Mouse (Mus musculus) olfactory bulb, adult 2 months (tissue): Measurements from ENCODE around the gene Fndc4. TPM values are rescaled to one million over a fixed set of nuclear protein-coding genes. Genes with fewer than 3 reads are reported as not detected.

ENCODE experiments used
- H3K27ac ChIP-seq: fragments of 200-500 bp; 2 replicates; pipeline ENCODE4 v1.5.1; 2012; ENCODE audit warnings: low read depth, low read length; ENCODE audit not compliant: insufficient read depth
- H3K4me1 ChIP-seq: fragments of 200-500 bp; 2 replicates; pipeline ENCODE4 v1.6.1; 2012; ENCODE audit warnings: low read length; ENCODE audit not compliant: control insufficient read depth, insufficient read depth
- H3K4me3 ChIP-seq: fragments of 200-500 bp; 2 replicates; pipeline ENCODE4 v1.5.1; 2012; ENCODE audit warnings: mild to moderate bottlenecking, low read depth, low read length, moderate library complexity; ENCODE audit not compliant: insufficient read depth
- CTCF ChIP-seq: fragments of 200-500 bp; IDR thresholded peaks from 2 replicates; pipeline ENCODE4 v1.5.1; 2012; ENCODE audit warnings: low read depth, mild to moderate bottlenecking, low read length, moderate library complexity; ENCODE audit not compliant: insufficient read depth
- POLR2A ChIP-seq: fragments of 200-500 bp; IDR thresholded peaks from 2 replicates; pipeline ENCODE4 v1.6.1; 2012; ENCODE audit warnings: mild to moderate bottlenecking, low read depth, low read length, moderate library complexity; ENCODE audit not compliant: insufficient read depth
- WGBS: fragments of 180-500 bp; shearing (Covaris S2); methylation state at CpG from one replicate; pipeline ENCODE4 v1.1.7; 2018; 5-methylcytosine and 5-hydroxymethylcytosine counted together
- polyA plus RNA-seq: library from polyadenylated mRNA; stranded (reverse); fragments of >200 nt; gene quantifications from 2 replicates; pipeline ENCODE4 v1.2.4, GENCODE M21; 2012; ENCODE audit warnings: low replicate concordance; ENCODE audit not compliant: missing spikeins, insufficient read depth, insufficient read length

Fndc4 gene
- polyA plus RNA-seq, 1 experiment, result not detected

- Histone ChIP-seq H3K27ac (no peak within 1 kb of the TSS), H3K4me3 (no peak within 1 kb of the TSS), H3K4me1 (peaks cover 11% of the 10 kb centered on the region)
- 78% methylated on average over 13 of the region's 13 CpGs for WGBS
- TF ChIP-seq POLR2A (no peak), CTCF (no peak)
Observed at GRCm38 (mm10) chr5:31297047-31297757, 1.3 kb upstream of the Fndc4 start, which contains the start of gene Gckr. Gene Gckr (plus strand): TSS chr5:31297443.

- Histone ChIP-seq H3K4me3 (peak overlapping the region; percentile 80), H3K27ac (no peak overlapping the region), H3K4me1 (peaks cover 9% of the 10 kb centered on the region)
- TF ChIP-seq POLR2A (no peak), CTCF (no peak; the same call in 1 of the 2 replicates)
- WGBS, result 5% methylated on average over 29 of the region's 29 CpGs
Observed at GRCm38 (mm10) chr5:31294964-31295605, 795 bp downstream of the Fndc4 start.

- H3K27ac ChIP-seq, result peak overlapping the region; percentile 43
- peaks cover 12% of the 10 kb centered on the region for H3K4me1 ChIP-seq
- WGBS, result 0% methylated on average over 9 of the region's 9 CpGs
- H3K4me3 ChIP-seq, result peak overlapping the region; percentile 60
- TF ChIP-seq POLR2A, result no peak
- TF ChIP-seq CTCF, result no peak
Observed at GRCm38 (mm10) chr5:31291361-31291688, 4.6 kb downstream of the Fndc4 start.

- TF ChIP-seq CTCF (no peak), POLR2A (peak; percentile 54; the same call in 1 of the 2 replicates)
- peak within 1 kb of the TSS; percentile 43 for H3K27ac ChIP-seq
- under 1% methylated on average over 45 of the region's 45 CpGs for WGBS
- H3K4me1 ChIP-seq, result peaks cover 12% of the 10 kb centered on the region
- H3K4me3 ChIP-seq, result peak within 1 kb of the TSS; percentile 60
Observed at GRCm38 (mm10) chr5:31290521-31291360, 5.1 kb downstream of the Fndc4 start, which contains the start of gene Ift172. Gene Ift172 (minus strand): TSS chr5:31291116.

- Histone ChIP-seq H3K4me3 (no peak overlapping the region), H3K27ac (no peak overlapping the region), H3K4me1 (peaks cover 12% of the 10 kb centered on the region)
- TF ChIP-seq POLR2A, result no peak
- no peak for TF ChIP-seq CTCF
- WGBS, result 85% methylated on average over 3 of the region's 3 CpGs
Observed at GRCm38 (mm10) chr5:31289626-31290230, 6.2 kb downstream of the Fndc4 start.

GRCm38 (mm10) chr5:31288655-31289054, 7.2 kb downstream of the Fndc4 start:
- Histone ChIP-seq H3K27ac (no peak overlapping the region), H3K4me1 (peaks cover 9% of the 10 kb centered on the region; the same call in 1 of the 2 replicates), H3K4me3 (no peak overlapping the region)
- WGBS, result 31% methylated on average over 3 of the region's 3 CpGs
- no peak for TF ChIP-seq CTCF

- TF ChIP-seq CTCF (no peak), POLR2A (no peak)
- Histone ChIP-seq H3K27ac (no peak overlapping the region), H3K4me3 (no peak overlapping the region), H3K4me1 (peaks cover 9% of the 10 kb centered on the region; the same call in 1 of the 2 replicates)
- WGBS, result 78% methylated on average over 4 of the region's 4 CpGs
Observed at GRCm38 (mm10) chr5:31288225-31288624, 7.7 kb downstream of the Fndc4 start.

- 87% methylated on average over 20 of the region's 20 CpGs for WGBS
- H3K4me3 ChIP-seq, result no peak overlapping the region
- no peak overlapping the region for H3K27ac ChIP-seq
- no peaks in the 10 kb centered on the region; the same call in 1 of the 2 replicates for H3K4me1 ChIP-seq
- TF ChIP-seq CTCF (no peak), POLR2A (no peak)
Observed at GRCm38 (mm10) chr5:31279245-31279988, 16.5 kb downstream of the Fndc4 start.
